Mouse (Mus musculus) liver, embryonic 15.5 days (tissue): ENCODE measurements around the gene Sod1. TPM values are rescaled to one million over a fixed set of nuclear protein-coding genes. Genes with fewer than 3 reads are reported as not detected.

Experiments used
- ATAC-seq: fragments of 200-750 bp; cut with Nextera tagmentation; 2 replicates; pipeline ENCODE4 v1.8.0; 2017; ENCODE audit warnings: moderate number of reproducible peaks, mild to moderate bottlenecking, moderate library complexity; ENCODE audit not compliant: insufficient read depth
- H3K27ac ChIP-seq: fragments of 300-500 bp; sonication (generic); replicated peaks from 2 replicates; pipeline ENCODE4 v1.5.1; 2015; ENCODE audit warnings: mild to moderate bottlenecking, inconsistent platforms
- H3K27me3 ChIP-seq: fragments of 300-500 bp; sonication (generic); 2 replicates; pipeline ENCODE4 v1.6.1; 2015; ENCODE audit warnings: mild to moderate bottlenecking, inconsistent platforms
- H3K36me3 ChIP-seq: fragments of 300-500 bp; sonication (generic); replicated peaks from 2 replicates; pipeline ENCODE4 v1.6.1; 2015; ENCODE audit warnings: moderate library complexity, mild to moderate bottlenecking, inconsistent platforms
- H3K4me1 ChIP-seq: fragments of 300-500 bp; sonication (generic); replicated peaks from 2 replicates; pipeline ENCODE4 v1.6.1; 2015; ENCODE audit warnings: inconsistent platforms
- H3K4me2 ChIP-seq: fragments of 300-500 bp; sonication (generic); 2 replicates; pipeline ENCODE4 v1.6.1; 2015; ENCODE audit warnings: moderate library complexity, mild to moderate bottlenecking, inconsistent platforms
- H3K4me3 ChIP-seq: fragments of 300-500 bp; sonication (generic); replicated peaks from 2 replicates; pipeline ENCODE4 v1.5.1; 2015; ENCODE audit warnings: mild to moderate bottlenecking, inconsistent platforms
- H3K9ac ChIP-seq: fragments of 300-500 bp; sonication (generic); 2 replicates; pipeline ENCODE4 v1.6.1; 2015; ENCODE audit warnings: moderate library complexity, mild to moderate bottlenecking, inconsistent platforms
- H3K9me3 ChIP-seq: fragments of 300-500 bp; sonication (generic); replicated peaks from 2 replicates; pipeline ENCODE4 v1.6.1; 2016; ENCODE audit warnings: inconsistent platforms
- WGBS: fragments of 180-500 bp; shearing (Covaris S2); methylation state at CpG from one replicate; pipeline ENCODE4 v1.1.7; 2015; ENCODE audit warnings: mixed read lengths; ENCODE audit not compliant: insufficient replicate concordance; 5-methylcytosine and 5-hydroxymethylcytosine counted together
- polyA plus RNA-seq: library from polyadenylated mRNA; unstranded; fragments of >200 nt; fragmentation: Nextera tagmentation; extraction: Ambion mirVana; gene quantifications from 2 replicates; pipeline ENCODE4 v1.2.1, GENCODE M21; 2015

Sod1 gene
- polyA plus RNA-seq, 1 experiment from 2014 or later = 1,104 TPM

DNA sequence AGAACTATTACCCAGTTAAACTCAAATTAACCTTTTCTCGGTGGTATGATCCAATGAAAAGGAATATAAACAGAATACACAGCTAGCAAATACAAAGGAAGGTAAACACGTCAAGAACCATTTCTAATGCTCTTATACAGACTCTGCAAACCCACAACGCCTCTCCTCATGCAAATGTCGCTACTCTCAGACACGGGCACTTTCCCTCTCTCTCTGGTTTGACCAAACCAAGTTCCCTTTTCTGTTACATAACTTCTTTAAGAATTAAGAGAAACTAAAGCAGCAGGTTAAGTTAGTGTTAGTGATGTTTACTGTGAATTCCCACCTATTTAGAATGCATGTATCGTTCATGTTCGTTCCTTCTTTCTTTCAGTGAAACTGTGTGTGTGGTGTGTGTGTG is 38.4 kb downstream of the Sod1 start:
- ATAC-seq = no peak
- Histone ChIP-seq H3K9me3 (no peaks in the 10 kb centered on the region), H3K4me2 (no peak overlapping the region), H3K4me3 (no peak overlapping the region), H3K27me3 (no peaks in the 10 kb centered on the region), H3K27ac (no peak overlapping the region), H3K36me3 (peaks cover 77% of the 10 kb centered on the region), H3K4me1 (peaks cover 12% of the 10 kb centered on the region), H3K9ac (no peak overlapping the region)
- WGBS = 77% methylated on average over 7 of the region's 7 CpGs

DNA sequence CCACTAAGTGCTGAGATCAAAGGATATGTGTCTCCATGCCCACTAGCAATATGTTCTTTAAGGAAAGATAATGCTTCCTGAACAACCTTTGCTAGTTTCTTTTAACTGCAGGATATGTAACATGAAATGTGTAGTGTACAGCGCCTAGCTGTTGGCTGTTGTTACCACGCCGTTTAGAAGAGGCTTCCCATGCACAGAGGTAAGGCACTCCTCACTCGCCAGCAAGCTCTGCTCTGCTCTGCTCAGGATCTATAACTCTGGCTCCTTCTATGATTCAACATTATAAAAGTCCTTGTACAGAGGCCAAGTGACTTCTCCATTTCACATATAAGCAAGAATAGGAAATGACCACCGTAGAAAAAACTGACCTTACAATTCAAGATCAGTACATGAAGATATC is 39.1 kb downstream of the Sod1 start:
- no peak overlapping the region for H3K9ac ChIP-seq
- 82% methylated on average over 5 of the region's 5 CpGs for WGBS
- no peaks in the 10 kb centered on the region for H3K27me3 ChIP-seq
- H3K4me2 ChIP-seq = no peak overlapping the region
- no peak overlapping the region for H3K4me3 ChIP-seq
- peaks cover 19% of the 10 kb centered on the region for H3K4me1 ChIP-seq
- no peaks in the 10 kb centered on the region for H3K9me3 ChIP-seq
- no peak for ATAC-seq
- no peak overlapping the region for H3K27ac ChIP-seq
- H3K36me3 ChIP-seq = peaks cover 71% of the 10 kb centered on the region

DNA sequence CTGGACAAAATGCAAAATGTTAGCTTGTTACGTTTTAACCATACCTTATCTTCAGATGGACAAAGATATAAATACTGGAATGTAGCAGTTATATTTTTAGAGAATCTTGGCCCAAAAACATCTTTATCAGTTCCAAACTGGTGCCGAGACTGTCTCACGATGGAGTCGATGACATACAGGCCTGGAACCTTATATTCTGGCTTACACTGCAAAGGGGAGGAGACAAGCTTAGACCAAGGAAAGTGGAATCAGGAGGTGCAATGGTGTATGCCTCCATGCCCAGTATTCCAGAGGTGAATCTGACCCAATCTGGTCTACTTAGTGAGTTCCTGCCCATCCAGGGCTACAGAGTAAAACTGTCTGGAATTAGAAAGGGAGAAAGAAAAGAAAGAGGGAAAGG is 39.5 kb downstream of the Sod1 start:
- H3K9me3 ChIP-seq = no peaks in the 10 kb centered on the region
- peaks cover 23% of the 10 kb centered on the region for H3K4me1 ChIP-seq
- H3K27ac ChIP-seq = no peak overlapping the region
- WGBS = 79% methylated on average over 4 of the region's 4 CpGs
- H3K4me3 ChIP-seq = no peak overlapping the region
- peaks cover 66% of the 10 kb centered on the region for H3K36me3 ChIP-seq
- H3K27me3 ChIP-seq = no peaks in the 10 kb centered on the region
- H3K4me2 ChIP-seq = no peak overlapping the region
- ATAC-seq = no peak
- no peak overlapping the region for H3K9ac ChIP-seq

DNA sequence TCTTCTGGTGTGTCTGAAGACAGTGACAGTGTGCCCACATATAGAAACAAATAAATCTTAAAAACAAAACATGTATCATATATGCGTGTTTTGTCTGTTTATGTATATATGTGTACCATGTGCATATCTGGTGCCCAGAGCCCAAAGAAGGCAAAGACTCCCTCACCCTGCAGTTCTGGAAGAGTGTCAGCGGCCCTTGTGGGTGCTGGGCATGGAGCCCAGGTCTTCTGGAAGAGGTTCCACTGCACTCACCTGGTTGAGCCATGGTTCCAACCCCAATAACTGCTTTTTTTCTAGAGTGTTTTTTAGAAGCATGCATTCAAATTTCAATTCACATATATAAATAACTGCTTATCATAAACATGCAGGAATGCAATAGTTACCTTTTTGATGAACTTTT is 41.2 kb downstream of the Sod1 start:
- ATAC-seq = no peak
- Histone ChIP-seq H3K9ac (no peak overlapping the region), H3K36me3 (peaks cover 53% of the 10 kb centered on the region), H3K27me3 (no peaks in the 10 kb centered on the region), H3K4me3 (no peak overlapping the region), H3K9me3 (no peaks in the 10 kb centered on the region), H3K27ac (no peak overlapping the region), H3K4me1 (peaks cover 39% of the 10 kb centered on the region), H3K4me2 (no peak overlapping the region)
- WGBS = 90% methylated on average over 2 of the region's 2 CpGs

DNA sequence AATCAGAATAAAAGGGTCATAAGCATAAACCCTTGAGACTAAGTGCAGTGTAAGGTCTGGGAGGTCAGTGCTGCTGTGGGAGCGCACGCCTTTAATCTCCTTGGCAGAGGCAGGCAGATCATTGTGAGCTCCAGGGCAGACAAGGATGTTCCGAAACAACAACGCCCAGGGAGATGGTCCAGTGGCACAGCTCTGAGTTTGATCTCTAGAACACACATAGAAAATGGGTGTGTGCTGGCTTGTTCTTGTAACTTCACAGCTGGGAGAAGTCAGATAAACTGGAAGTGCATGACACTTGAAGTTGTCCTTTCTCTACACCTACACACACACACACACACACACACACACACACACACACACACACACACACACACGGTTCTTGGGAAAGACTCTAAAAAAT is 43.5 kb downstream of the Sod1 start:
- H3K27ac ChIP-seq = peak overlapping the region; percentile 81
- ATAC-seq = peak; percentile 92
- H3K4me2 ChIP-seq = peak overlapping the region; percentile 47
- peaks cover 59% of the 10 kb centered on the region for H3K4me1 ChIP-seq
- no peak overlapping the region for H3K4me3 ChIP-seq
- H3K9ac ChIP-seq = no peak overlapping the region
- no peaks in the 10 kb centered on the region for H3K9me3 ChIP-seq
- peaks cover 32% of the 10 kb centered on the region for H3K36me3 ChIP-seq
- no peaks in the 10 kb centered on the region for H3K27me3 ChIP-seq
- 21% methylated on average over 5 of the region's 5 CpGs for WGBS

DNA sequence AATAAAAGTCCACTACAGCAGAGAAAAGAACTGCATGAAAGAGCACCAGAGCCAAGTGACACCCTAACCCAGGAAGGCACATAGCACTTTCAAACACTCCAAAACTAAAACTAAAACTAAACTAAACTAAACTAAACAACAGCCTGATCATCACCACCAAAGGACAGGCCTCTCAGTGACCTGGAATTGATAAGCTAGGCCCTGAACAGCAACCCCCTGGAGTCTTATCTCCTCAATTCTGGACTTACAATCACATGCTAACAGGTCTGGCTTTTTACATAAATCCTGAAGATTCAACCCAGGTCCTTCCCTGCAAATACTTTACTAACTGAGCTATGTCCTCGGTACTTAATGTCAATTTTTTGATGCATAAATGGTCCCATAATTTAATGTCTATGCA is 44.6 kb downstream of the Sod1 start:
- H3K27me3 ChIP-seq = no peaks in the 10 kb centered on the region
- H3K27ac ChIP-seq = peak overlapping the region; percentile 67
- peak; percentile 54 for ATAC-seq
- WGBS = 14% methylated on average over 1 of the region's 1 CpGs
- H3K4me3 ChIP-seq = no peak overlapping the region
- peaks cover 22% of the 10 kb centered on the region for H3K36me3 ChIP-seq
- no peaks in the 10 kb centered on the region for H3K9me3 ChIP-seq
- H3K9ac ChIP-seq = no peak overlapping the region; the same call in 1 of the 2 replicates
- peak overlapping the region; percentile 47 for H3K4me2 ChIP-seq
- H3K4me1 ChIP-seq = peaks cover 64% of the 10 kb centered on the region

DNA sequence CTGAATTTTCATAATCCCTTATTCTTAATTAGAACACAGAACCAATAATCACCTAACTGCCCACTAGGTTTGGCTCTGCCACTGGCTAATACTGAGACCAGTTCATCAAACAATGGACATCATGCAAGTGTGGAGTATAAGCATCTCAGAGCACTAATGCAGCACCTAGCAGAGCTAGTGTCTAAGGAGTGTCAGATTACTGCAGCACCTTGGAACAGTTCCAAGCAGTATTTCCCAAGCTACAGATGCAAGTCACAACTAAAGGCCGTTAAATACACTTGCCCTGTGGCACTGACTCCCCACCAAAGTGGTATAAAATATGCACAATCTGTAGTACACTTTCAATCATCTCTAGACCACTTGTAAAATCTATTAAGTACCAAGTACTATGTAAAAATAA is 46.0 kb downstream of the Sod1 start:
- no peak overlapping the region for H3K4me2 ChIP-seq
- H3K4me3 ChIP-seq = no peak overlapping the region
- WGBS = 52% methylated on average over 1 of the region's 1 CpGs
- no peak overlapping the region for H3K9ac ChIP-seq
- H3K27me3 ChIP-seq = no peaks in the 10 kb centered on the region
- H3K4me1 ChIP-seq = peaks cover 68% of the 10 kb centered on the region
- no peak overlapping the region for H3K27ac ChIP-seq
- ATAC-seq = no peak
- peaks cover 7% of the 10 kb centered on the region for H3K36me3 ChIP-seq
- H3K9me3 ChIP-seq = no peaks in the 10 kb centered on the region

DNA sequence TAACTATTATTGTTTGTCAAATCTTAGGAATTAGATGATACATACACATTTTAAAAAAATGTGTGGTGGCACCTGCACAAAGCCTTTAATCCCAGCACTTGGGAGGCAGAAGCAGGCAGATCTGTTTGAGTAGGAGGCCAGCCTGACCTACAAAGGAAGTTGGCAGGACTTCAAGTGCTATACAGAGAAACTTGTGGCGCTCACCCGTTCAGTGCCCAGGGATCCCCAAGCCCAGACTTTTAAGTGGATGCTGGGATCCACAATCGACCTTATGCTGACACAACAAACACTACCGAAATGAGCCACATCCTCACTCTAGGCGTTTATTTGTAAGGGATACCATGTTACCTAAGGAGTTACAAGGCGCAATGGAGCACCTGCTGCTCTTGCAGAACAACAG is 55.0 kb downstream of the Sod1 start:
- WGBS = 76% methylated on average over 6 of the region's 6 CpGs

More for the DNA sequence above, 55.0 kb downstream of the Sod1 start:
- no peak for ATAC-seq
- Histone ChIP-seq H3K9me3 (no peaks in the 10 kb centered on the region), H3K4me1 (peaks cover 43% of the 10 kb centered on the region), H3K27ac (no peak overlapping the region), H3K9ac (no peak overlapping the region), H3K36me3 (no peaks in the 10 kb centered on the region), H3K4me2 (no peak overlapping the region), H3K4me3 (no peak overlapping the region), H3K27me3 (no peaks in the 10 kb centered on the region)

Other genes starting within 250 kb of the Sod1 start
- gene Tiam1, start 77.0 kb upstream of the Sod1 start, polyA plus RNA-seq = 3.6 and 4.2 TPM in 2 replicates
- gene Scaf4, start 63.7 kb downstream of the Sod1 start, polyA plus RNA-seq = 10.1 and 12.8 TPM in 2 replicates
- 1.2 and 1.3 TPM in 2 replicates for gene Hunk, start 165.3 kb downstream of the Sod1 start, polyA plus RNA-seq